Mouse (Mus musculus): ENCODE results near the gene Acvr1.

Gene Acvr1

GRCm38 (mm10) chr2:58567066-58567810 is at the start of gene Acvr1, which contains the start of gene Upp2:
Acvr1 (minus strand) TSS chr2:58567157.
Upp2 (plus strand) TSS chr2:58567298.
- DNase-seq (ENCODE audit: low read depth, low spot score) = peak; percentile 83

- no peak for DNase-seq (ENCODE audit: low read depth, low spot score)
These were observed 48.8 kb upstream of the Acvr1 start for GRCm38 (mm10) chr2:58615766-58616165.

GRCm38 (mm10) chr2:58614851-58615250 is 47.9 kb upstream of the Acvr1 start:
- DNase-seq (ENCODE audit: low read depth, low spot score) = no peak

- DNase-seq (ENCODE audit: low read depth, low spot score) = no peak
These were observed 46.8 kb upstream of the Acvr1 start for GRCm38 (mm10) chr2:58613720-58614119.

- no peak for DNase-seq (ENCODE audit: low read depth, low spot score)
These were observed 37.8 kb upstream of the Acvr1 start for GRCm38 (mm10) chr2:58604791-58605190.

- no peak for DNase-seq (ENCODE audit: low read depth, low spot score)
These were observed 36.4 kb upstream of the Acvr1 start for GRCm38 (mm10) chr2:58603379-58603778.

GRCm38 (mm10) chr2:58601382-58601781 is 34.4 kb upstream of the Acvr1 start:
- DNase-seq (ENCODE audit: low read depth, low spot score) = no peak

GRCm38 (mm10) chr2:58599639-58600038 is 32.7 kb upstream of the Acvr1 start:
- DNase-seq (ENCODE audit: low read depth, low spot score) = no peak

GRCm38 (mm10) chr2:58597556-58597955 is 30.6 kb upstream of the Acvr1 start:
- no peak for DNase-seq (ENCODE audit: low read depth, low spot score)

GRCm38 (mm10) chr2:58596774-58597342 is 29.9 kb upstream of the Acvr1 start:
- DNase-seq (ENCODE audit: low read depth, low spot score) = no peak

GRCm38 (mm10) chr2:58595350-58595749 is 28.4 kb upstream of the Acvr1 start:
- no peak for DNase-seq (ENCODE audit: low read depth, low spot score)

- DNase-seq (ENCODE audit: low read depth, low spot score) = no peak
These were observed 23.1 kb upstream of the Acvr1 start for GRCm38 (mm10) chr2:58590055-58590454.

GRCm38 (mm10) chr2:58589637-58590036 is 22.7 kb upstream of the Acvr1 start:
- DNase-seq (ENCODE audit: low read depth, low spot score) = no peak

- DNase-seq (ENCODE audit: low read depth, low spot score) = no peak
These were observed 19.4 kb upstream of the Acvr1 start for GRCm38 (mm10) chr2:58586311-58586710.

- no peak for DNase-seq (ENCODE audit: low read depth, low spot score)
These were observed 7.2 kb upstream of the Acvr1 start for GRCm38 (mm10) chr2:58574167-58574566.

GRCm38 (mm10) chr2:58568841-58569645 is 2.1 kb upstream of the Acvr1 start:
- no peak for DNase-seq (ENCODE audit: low read depth, low spot score)

- DNase-seq (ENCODE audit: low read depth, low spot score) = no peak
These were observed 1.1 kb upstream of the Acvr1 start for GRCm38 (mm10) chr2:58567866-58568719.

- DNase-seq (ENCODE audit: low read depth, low spot score) = peak; percentile 33
These were observed 419 bp downstream of the Acvr1 start for GRCm38 (mm10) chr2:58566410-58567065.

- DNase-seq (ENCODE audit: low read depth, low spot score) = no peak
These were observed 928 bp downstream of the Acvr1 start for GRCm38 (mm10) chr2:58566049-58566409.

GRCm38 (mm10) chr2:58565267-58565666 is 1.7 kb downstream of the Acvr1 start:
- no peak for DNase-seq (ENCODE audit: low read depth, low spot score)

- no peak for DNase-seq (ENCODE audit: low read depth, low spot score)
These were observed 4.8 kb downstream of the Acvr1 start for GRCm38 (mm10) chr2:58562137-58562536.

All from forelimb bud, embryonic 11.5 days (tissue).